Mouse (Mus musculus): ENCODE measurements at regions not wholly inside any gene's neighbourhood (a gene's known extent, or its start where the extent isn't known, plus 50 kb on each side); places are given as distances from the start of the nearest gene placed in this dataset.

GRCm38 (mm10) chr2:92841626-92842025, 73.3 kb upstream of the Syt13 start:
- DNase-seq, result no peak
- 31% methylated on average over 3 of the region's 3 CpGs for WGBS
- no peaks in the 10 kb centered on the region for H3K4me1 ChIP-seq (replicated peaks; ENCODE audit: control insufficient read depth, insufficient read depth, low read length)
- H3K36me3 ChIP-seq (ENCODE audit: control insufficient read depth, insufficient read depth, low read length), result no peaks in the 10 kb centered on the region
- H3K27me3 ChIP-seq (ENCODE audit: control insufficient read depth, insufficient read depth, low read length), result no peaks in the 10 kb centered on the region
- TF ChIP-seq CTCF (IDR thresholded peaks at IDR 0.05; ENCODE audit: borderline replicate concordance, control insufficient read depth, extremely low read depth, insufficient read depth, low read length, poor library complexity) (no peak), POLR2A (IDR thresholded peaks at IDR 0.05; ENCODE audit: control insufficient read depth, extremely low read depth, insufficient read depth, low read length, poor library complexity) (no peak)
- H3K4me3 ChIP-seq (ENCODE audit: control insufficient read depth, insufficient read depth, low read length), result no peak overlapping the region
- H3K27ac ChIP-seq (ENCODE audit: control insufficient read depth, insufficient read depth, low read length), result no peak overlapping the region

- WGBS, result 71% methylated on average over 14 of the region's 14 CpGs
- DNase-seq, result no peak
- Histone ChIP-seq H3K27ac (ENCODE audit: control insufficient read depth, insufficient read depth, low read length) (no peak overlapping the region), H3K4me3 (ENCODE audit: control insufficient read depth, insufficient read depth, low read length) (no peak overlapping the region), H3K4me1 (replicated peaks; ENCODE audit: control insufficient read depth, insufficient read depth, low read length) (no peaks in the 10 kb centered on the region), H3K27me3 (ENCODE audit: control insufficient read depth, insufficient read depth, low read length) (no peaks in the 10 kb centered on the region), H3K36me3 (ENCODE audit: control insufficient read depth, insufficient read depth, low read length) (no peaks in the 10 kb centered on the region)
- no peak for TF ChIP-seq POLR2A (IDR thresholded peaks at IDR 0.05; ENCODE audit: control insufficient read depth, extremely low read depth, insufficient read depth, low read length, poor library complexity)
- no peak for TF ChIP-seq CTCF (IDR thresholded peaks at IDR 0.05; ENCODE audit: borderline replicate concordance, control insufficient read depth, extremely low read depth, insufficient read depth, low read length, poor library complexity)
These were observed 69.7 kb upstream of the Syt13 start for GRCm38 (mm10) chr2:92845061-92845769.

- H3K4me1 ChIP-seq (replicated peaks; ENCODE audit: control insufficient read depth, insufficient read depth, low read length), result no peaks in the 10 kb centered on the region
- no peak for TF ChIP-seq CTCF (IDR thresholded peaks at IDR 0.05; ENCODE audit: borderline replicate concordance, control insufficient read depth, extremely low read depth, insufficient read depth, low read length, poor library complexity)
- TF ChIP-seq POLR2A (IDR thresholded peaks at IDR 0.05; ENCODE audit: control insufficient read depth, extremely low read depth, insufficient read depth, low read length, poor library complexity), result no peak
- H3K4me3 ChIP-seq (ENCODE audit: control insufficient read depth, insufficient read depth, low read length), result no peak overlapping the region
- 85% methylated on average over 13 of the region's 13 CpGs for WGBS
- no peak overlapping the region for H3K27ac ChIP-seq (ENCODE audit: control insufficient read depth, insufficient read depth, low read length)
- no peaks in the 10 kb centered on the region for H3K36me3 ChIP-seq (ENCODE audit: control insufficient read depth, insufficient read depth, low read length)
- DNase-seq, result no peak
- no peaks in the 10 kb centered on the region for H3K27me3 ChIP-seq (ENCODE audit: control insufficient read depth, insufficient read depth, low read length)
These were observed 65.9 kb upstream of the Syt13 start for GRCm38 (mm10) chr2:92848962-92849361.

- DNase-seq, result no peak
- Histone ChIP-seq H3K36me3 (ENCODE audit: control insufficient read depth, insufficient read depth, low read length) (no peaks in the 10 kb centered on the region), H3K4me1 (replicated peaks; ENCODE audit: control insufficient read depth, insufficient read depth, low read length) (no peaks in the 10 kb centered on the region), H3K4me3 (ENCODE audit: control insufficient read depth, insufficient read depth, low read length) (no peak overlapping the region), H3K27me3 (ENCODE audit: control insufficient read depth, insufficient read depth, low read length) (no peaks in the 10 kb centered on the region; the same call in 1 of the 2 replicates), H3K27ac (ENCODE audit: control insufficient read depth, insufficient read depth, low read length) (no peak overlapping the region)
- TF ChIP-seq POLR2A (IDR thresholded peaks at IDR 0.05; ENCODE audit: control insufficient read depth, extremely low read depth, insufficient read depth, low read length, poor library complexity), result no peak
- no peak for TF ChIP-seq CTCF (IDR thresholded peaks at IDR 0.05; ENCODE audit: borderline replicate concordance, control insufficient read depth, extremely low read depth, insufficient read depth, low read length, poor library complexity)
- 83% methylated on average over 5 of the region's 5 CpGs for WGBS
These were observed 63.6 kb upstream of the Syt13 start for GRCm38 (mm10) chr2:92851336-92851735.

GRCm38 (mm10) chr2:92853175-92853574, 61.7 kb upstream of the Syt13 start:
- H3K4me3 ChIP-seq (ENCODE audit: control insufficient read depth, insufficient read depth, low read length), result no peak overlapping the region
- 88% methylated on average over 3 of the region's 3 CpGs for WGBS

GRCm38 (mm10) chr2:92854331-92854730, 60.6 kb upstream of the Syt13 start:
- no peak for DNase-seq
- Histone ChIP-seq H3K4me3 (ENCODE audit: control insufficient read depth, insufficient read depth, low read length) (no peak overlapping the region), H3K4me1 (replicated peaks; ENCODE audit: control insufficient read depth, insufficient read depth, low read length) (no peaks in the 10 kb centered on the region), H3K36me3 (ENCODE audit: control insufficient read depth, insufficient read depth, low read length) (no peaks in the 10 kb centered on the region), H3K27ac (ENCODE audit: control insufficient read depth, insufficient read depth, low read length) (no peak overlapping the region), H3K27me3 (ENCODE audit: control insufficient read depth, insufficient read depth, low read length) (no peaks in the 10 kb centered on the region; the same call in 1 of the 2 replicates)
- TF ChIP-seq POLR2A (IDR thresholded peaks at IDR 0.05; ENCODE audit: control insufficient read depth, extremely low read depth, insufficient read depth, low read length, poor library complexity) (no peak), CTCF (IDR thresholded peaks at IDR 0.05; ENCODE audit: borderline replicate concordance, control insufficient read depth, extremely low read depth, insufficient read depth, low read length, poor library complexity) (no peak)
- WGBS, result 77% methylated on average over 4 of the region's 4 CpGs

More at GRCm38 (mm10) chr2:92853175-92853574, 61.7 kb upstream of the Syt13 start:
- Histone ChIP-seq H3K4me1 (replicated peaks; ENCODE audit: control insufficient read depth, insufficient read depth, low read length) (no peaks in the 10 kb centered on the region), H3K27ac (ENCODE audit: control insufficient read depth, insufficient read depth, low read length) (no peak overlapping the region), H3K36me3 (ENCODE audit: control insufficient read depth, insufficient read depth, low read length) (no peaks in the 10 kb centered on the region), H3K27me3 (ENCODE audit: control insufficient read depth, insufficient read depth, low read length) (no peaks in the 10 kb centered on the region; the same call in 1 of the 2 replicates)
- no peak for DNase-seq
- TF ChIP-seq CTCF (IDR thresholded peaks at IDR 0.05; ENCODE audit: borderline replicate concordance, control insufficient read depth, extremely low read depth, insufficient read depth, low read length, poor library complexity) (no peak), POLR2A (IDR thresholded peaks at IDR 0.05; ENCODE audit: control insufficient read depth, extremely low read depth, insufficient read depth, low read length, poor library complexity) (no peak)

Measured in thymus, adult 2 months (tissue).